Mouse (Mus musculus) hindbrain, embryonic 13.5 days (tissue): Measurements from ENCODE around the gene Mlycd. TPM values are rescaled to one million over a fixed set of nuclear protein-coding genes. Genes with fewer than 3 reads are reported as not detected.
A peak's percentile ranks its signal among the peaks of the same experiment; 100 is the strongest.

Experiments
- ATAC-seq: fragments of 200-750 bp; cut with Nextera tagmentation; 2 replicates; pipeline ENCODE4 v1.8.0; 2017; ENCODE audit warnings: moderate TSS enrichment; ENCODE audit not compliant: low FRiP score
- H3K27ac ChIP-seq: fragments of 300-500 bp; sonication (generic); 2 replicates; pipeline ENCODE4 v1.5.1; 2015; ENCODE audit warnings: inconsistent platforms, mild to moderate bottlenecking, moderate library complexity
- H3K27me3 ChIP-seq: fragments of 300-500 bp; sonication (generic); 2 replicates; pipeline ENCODE4 v1.6.1; 2015; ENCODE audit warnings: mild to moderate bottlenecking, inconsistent platforms
- H3K36me3 ChIP-seq: fragments of 300-500 bp; sonication (generic); 2 replicates; pipeline ENCODE4 v1.6.1; 2015; ENCODE audit warnings: mild to moderate bottlenecking, inconsistent platforms
- H3K4me1 ChIP-seq: fragments of 300-500 bp; sonication (generic); replicated peaks from 2 replicates; pipeline ENCODE4 v1.6.1; 2015; ENCODE audit warnings: inconsistent platforms
- H3K4me2 ChIP-seq: fragments of 300-500 bp; sonication (generic); 2 replicates; pipeline ENCODE4 v1.6.1; 2015; ENCODE audit warnings: inconsistent platforms, mild to moderate bottlenecking, moderate library complexity
- H3K4me3 ChIP-seq: fragments of 300-500 bp; sonication (generic); 2 replicates; pipeline ENCODE4 v1.5.1; 2015; ENCODE audit warnings: mild to moderate bottlenecking, inconsistent platforms
- H3K9ac ChIP-seq: fragments of 300-500 bp; sonication (generic); 2 replicates; pipeline ENCODE4 v1.6.1; 2015; ENCODE audit warnings: mild to moderate bottlenecking, inconsistent platforms
- H3K9me3 ChIP-seq: fragments of 300-500 bp; sonication (generic); 2 replicates; pipeline ENCODE4 v1.6.1; 2016; ENCODE audit warnings: inconsistent platforms
- WGBS: fragments of 180-500 bp; shearing (Covaris S2); methylation state at CpG from one replicate; pipeline ENCODE4 v1.1.7; 2015; 5-methylcytosine and 5-hydroxymethylcytosine counted together
- polyA plus RNA-seq: library from polyadenylated mRNA; unstranded; fragments of >200 nt; fragmentation: Nextera tagmentation; extraction: Ambion mirVana; gene quantifications from 2 replicates; pipeline ENCODE4 v1.2.1, GENCODE M21; 2015

The Mlycd gene
- polyA plus RNA-seq, 1 experiment from 2014 or later, result 14.8 TPM

GRCm38 (mm10) chr8:119426069-119426735 is 31.5 kb downstream of the Mlycd start:
- WGBS, result 88% methylated on average over 6 of the region's 6 CpGs
- Histone ChIP-seq H3K27me3 (no peaks in the 10 kb centered on the region), H3K27ac (peak overlapping the region; percentile 55; the same call in 1 of the 2 replicates), H3K4me1 (peaks cover 16% of the 10 kb centered on the region), H3K9ac (no peak overlapping the region), H3K4me3 (no peak overlapping the region), H3K4me2 (no peak overlapping the region), H3K9me3 (no peaks in the 10 kb centered on the region), H3K36me3 (no peaks in the 10 kb centered on the region)
- no peak for ATAC-seq

- Histone ChIP-seq H3K27ac (no peak overlapping the region), H3K9ac (no peak overlapping the region), H3K4me2 (no peak overlapping the region), H3K36me3 (no peaks in the 10 kb centered on the region), H3K4me1 (0 out of 2 replicates have a peak, but pooled peaks cover 3% of the 10 kb centered on the region), H3K9me3 (no peaks in the 10 kb centered on the region), H3K4me3 (no peak overlapping the region), H3K27me3 (no peaks in the 10 kb centered on the region)
- WGBS, result 82% methylated on average over 12 of the region's 12 CpGs
- ATAC-seq, result no peak
These were observed 33.1 kb downstream of the Mlycd start for GRCm38 (mm10) chr8:119427634-119428349.

DNA sequence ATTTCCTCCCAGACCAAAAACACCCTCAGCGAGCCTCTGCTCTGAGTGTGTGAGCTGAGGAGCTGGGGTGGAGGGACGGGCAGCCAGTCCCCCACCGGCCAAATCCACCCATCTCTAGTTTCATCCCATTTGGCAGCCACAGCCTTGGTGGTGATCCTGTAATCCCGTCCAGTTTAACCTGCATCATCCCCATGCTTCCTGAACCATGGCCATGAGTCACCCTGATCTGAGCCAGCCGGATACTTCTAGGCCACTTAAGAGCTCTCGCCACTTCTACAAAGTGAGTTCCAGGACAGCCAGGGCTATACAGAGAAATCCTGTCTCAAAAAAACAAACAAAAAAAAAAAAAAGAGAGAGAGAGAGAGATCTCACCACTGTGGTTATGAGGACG is 33.7 kb downstream of the Mlycd start:
- Histone ChIP-seq H3K9ac (no peak overlapping the region), H3K27me3 (no peaks in the 10 kb centered on the region), H3K4me2 (no peak overlapping the region), H3K4me3 (no peak overlapping the region), H3K36me3 (no peaks in the 10 kb centered on the region), H3K4me1 (0 out of 2 replicates have a peak, but pooled peaks cover 3% of the 10 kb centered on the region), H3K9me3 (no peaks in the 10 kb centered on the region), H3K27ac (no peak overlapping the region)
- WGBS, result 75% methylated on average over 7 of the region's 7 CpGs
- ATAC-seq, result no peak

DNA sequence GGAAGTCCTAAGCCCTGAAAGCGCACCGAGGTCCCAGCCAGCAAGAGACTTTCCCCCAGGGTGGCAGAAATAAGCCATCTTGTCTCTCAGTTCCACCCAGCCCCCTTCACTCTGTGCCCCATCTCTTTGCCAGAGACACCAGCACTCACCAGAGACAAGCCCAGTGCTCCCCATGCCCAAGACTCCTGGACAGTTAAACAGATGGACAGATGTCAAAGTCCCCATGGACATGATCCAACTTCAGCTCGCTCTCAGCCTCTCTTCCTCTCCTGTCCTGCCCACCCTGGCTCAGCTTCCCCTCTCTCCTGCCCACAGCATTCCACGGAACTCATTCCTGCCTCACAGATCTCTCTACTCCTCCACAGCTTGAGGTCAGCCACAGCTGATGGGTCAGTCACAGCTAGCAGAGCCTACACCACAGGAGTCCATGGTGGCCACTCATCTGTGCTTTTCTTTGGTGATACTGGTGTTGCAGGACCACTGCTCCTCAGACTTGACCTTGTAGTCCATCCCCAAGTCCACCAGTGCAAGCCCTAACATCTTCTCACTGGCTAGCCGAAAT is 34.2 kb downstream of the Mlycd start:
- ATAC-seq, result no peak
- Histone ChIP-seq H3K9me3 (no peaks in the 10 kb centered on the region), H3K27ac (no peak overlapping the region), H3K27me3 (no peaks in the 10 kb centered on the region), H3K4me2 (no peak overlapping the region), H3K9ac (no peak overlapping the region), H3K36me3 (no peaks in the 10 kb centered on the region), H3K4me3 (no peak overlapping the region), H3K4me1 (no peaks in the 10 kb centered on the region)
- WGBS, result 78% methylated on average over 5 of the region's 5 CpGs

GRCm38 (mm10) chr8:119429552-119429951 is 34.9 kb downstream of the Mlycd start:
- H3K9me3 ChIP-seq, result no peaks in the 10 kb centered on the region
- no peak overlapping the region for H3K4me3 ChIP-seq
- no peaks in the 10 kb centered on the region for H3K4me1 ChIP-seq
- H3K27ac ChIP-seq, result no peak overlapping the region
- no peak overlapping the region for H3K4me2 ChIP-seq
- WGBS, result 84% methylated on average over 3 of the region's 3 CpGs
- ATAC-seq, result no peak
- H3K36me3 ChIP-seq, result no peaks in the 10 kb centered on the region
- no peak overlapping the region for H3K9ac ChIP-seq
- H3K27me3 ChIP-seq, result no peaks in the 10 kb centered on the region

- no peak overlapping the region for H3K9ac ChIP-seq
- H3K4me3 ChIP-seq, result no peak overlapping the region
- H3K4me1 ChIP-seq, result no peaks in the 10 kb centered on the region
- no peak overlapping the region for H3K27ac ChIP-seq
- no peaks in the 10 kb centered on the region for H3K27me3 ChIP-seq
- H3K9me3 ChIP-seq, result no peaks in the 10 kb centered on the region
- H3K4me2 ChIP-seq, result no peak overlapping the region
- ATAC-seq, result no peak
- WGBS, result 80% methylated on average over 8 of the region's 8 CpGs
- H3K36me3 ChIP-seq, result no peaks in the 10 kb centered on the region
These were observed 35.6 kb downstream of the Mlycd start for GRCm38 (mm10) chr8:119430250-119430649.

GRCm38 (mm10) chr8:119430690-119431089 is 36.0 kb downstream of the Mlycd start:
- Histone ChIP-seq H3K27ac (no peak overlapping the region), H3K4me1 (no peaks in the 10 kb centered on the region), H3K9ac (no peak overlapping the region), H3K4me2 (no peak overlapping the region), H3K36me3 (no peaks in the 10 kb centered on the region), H3K4me3 (no peak overlapping the region), H3K27me3 (no peaks in the 10 kb centered on the region), H3K9me3 (no peaks in the 10 kb centered on the region)
- 88% methylated on average over 7 of the region's 7 CpGs for WGBS
- no peak for ATAC-seq

DNA sequence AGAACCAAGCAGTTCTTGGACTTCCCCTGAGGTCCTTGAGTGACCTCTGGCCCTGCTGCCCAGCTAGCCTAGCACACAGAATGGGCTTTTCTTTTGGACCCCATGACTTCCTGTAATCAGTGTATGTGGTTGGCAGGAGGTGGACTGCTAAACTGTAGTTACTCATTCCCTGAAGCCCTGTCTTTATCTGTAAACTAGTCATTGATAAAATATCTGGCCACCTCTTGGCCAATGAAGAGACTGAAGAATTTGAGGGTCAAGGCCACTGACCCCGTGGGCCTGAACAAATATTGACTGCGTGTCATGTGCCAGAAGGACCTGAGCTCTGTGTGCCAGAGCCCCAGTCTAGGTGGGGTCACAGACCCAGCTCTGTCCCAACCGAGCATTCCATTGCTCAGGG is 37.7 kb downstream of the Mlycd start:
- H3K27me3 ChIP-seq, result no peaks in the 10 kb centered on the region
- ATAC-seq, result no peak

GRCm38 (mm10) chr8:119433582-119434174 is 39.0 kb downstream of the Mlycd start, which contains the start of gene Osgin1:
Gene Osgin1, plus strand, starts transcription at chr8:119434124.
- Histone ChIP-seq H3K9ac (no peak within 1 kb of the TSS), H3K4me1 (peaks cover 9% of the 10 kb centered on the region), H3K27ac (no peak within 1 kb of the TSS), H3K4me2 (no peak within 1 kb of the TSS), H3K27me3 (no peaks in the 10 kb centered on the region), H3K4me3 (no peak within 1 kb of the TSS), H3K36me3 (no peaks in the 10 kb centered on the region), H3K9me3 (no peaks in the 10 kb centered on the region)
- ATAC-seq, result no peak
- 90% methylated on average over 13 of the region's 13 CpGs for WGBS

More for the DNA sequence above, 37.7 kb downstream of the Mlycd start:
- Histone ChIP-seq H3K4me1 (peaks cover 7% of the 10 kb centered on the region), H3K4me3 (no peak overlapping the region), H3K4me2 (no peak overlapping the region), H3K27ac (no peak overlapping the region), H3K9ac (no peak overlapping the region), H3K9me3 (no peaks in the 10 kb centered on the region), H3K36me3 (no peaks in the 10 kb centered on the region)
- 57% methylated on average over 3 of the region's 3 CpGs for WGBS

DNA sequence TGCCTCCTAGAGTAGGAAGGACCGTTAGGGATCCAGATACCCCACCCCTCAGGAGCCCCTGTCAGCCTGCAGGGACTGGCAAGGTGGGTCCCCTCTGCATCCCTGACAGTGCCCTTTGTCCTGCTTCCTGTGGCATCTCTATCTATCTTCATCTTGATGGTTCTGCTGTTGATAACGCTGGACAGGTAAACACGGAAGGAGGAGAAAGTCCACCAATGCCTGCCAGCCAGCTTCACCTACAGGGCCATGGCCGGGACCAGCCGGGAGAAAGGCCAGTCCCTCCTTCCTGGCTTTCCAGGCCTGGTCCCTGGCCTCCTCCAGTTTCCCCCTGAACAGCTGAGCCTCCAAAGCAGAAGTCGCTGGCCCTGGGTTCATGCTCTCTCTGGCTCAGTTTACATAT is 39.9 kb downstream of the Mlycd start:
- Histone ChIP-seq H3K9me3 (no peaks in the 10 kb centered on the region), H3K27ac (no peak overlapping the region), H3K27me3 (no peaks in the 10 kb centered on the region), H3K4me3 (no peak overlapping the region), H3K36me3 (no peaks in the 10 kb centered on the region), H3K4me2 (no peak overlapping the region), H3K9ac (no peak overlapping the region), H3K4me1 (peaks cover 14% of the 10 kb centered on the region)
- no peak for ATAC-seq
- 79% methylated on average over 6 of the region's 6 CpGs for WGBS

DNA sequence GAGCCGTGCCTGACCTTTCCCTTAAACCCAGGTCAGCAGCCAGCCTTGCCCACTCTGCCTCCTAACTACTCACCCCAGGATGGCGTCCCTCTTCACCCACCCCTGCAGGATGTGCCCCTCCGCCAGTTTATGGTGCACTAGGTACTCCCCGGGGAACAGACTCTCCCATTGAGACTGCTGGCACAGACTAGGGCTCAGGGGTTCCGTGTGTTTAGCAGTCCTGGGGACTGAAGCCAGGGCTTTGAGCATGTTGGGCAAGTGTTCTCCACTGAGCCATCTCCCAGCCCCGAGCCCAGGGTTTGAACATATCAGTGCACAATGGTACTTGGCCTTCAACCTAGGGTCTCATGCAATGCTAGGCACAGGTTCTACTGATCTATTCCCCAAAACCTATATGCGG is 40.8 kb downstream of the Mlycd start:
- Histone ChIP-seq H3K4me2 (no peak overlapping the region), H3K27me3 (no peaks in the 10 kb centered on the region), H3K9me3 (no peaks in the 10 kb centered on the region), H3K36me3 (no peaks in the 10 kb centered on the region), H3K4me3 (no peak overlapping the region), H3K9ac (no peak overlapping the region), H3K27ac (no peak overlapping the region), H3K4me1 (peaks cover 24% of the 10 kb centered on the region)
- no peak for ATAC-seq
- WGBS, result 86% methylated on average over 7 of the region's 7 CpGs

DNA sequence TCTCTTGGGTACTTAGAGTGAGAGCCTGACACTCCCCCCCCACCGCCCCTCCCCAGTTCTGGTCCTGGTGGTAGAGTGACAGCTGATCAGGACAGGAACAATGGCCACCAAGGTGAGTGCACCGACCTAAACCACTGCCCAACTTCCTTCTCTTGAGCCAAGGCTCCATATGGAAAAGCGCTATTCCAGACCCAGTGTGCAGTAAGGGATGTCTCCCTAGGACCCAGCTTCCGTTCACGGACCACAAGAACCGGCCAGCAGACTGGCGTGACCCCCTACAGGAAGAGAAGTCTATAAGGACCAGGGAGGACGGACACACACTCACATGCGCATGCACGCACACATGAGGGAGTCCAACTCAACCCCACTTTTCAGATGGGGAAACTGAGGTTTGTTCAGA is 41.7 kb downstream of the Mlycd start:
- Histone ChIP-seq H3K4me3 (no peak overlapping the region), H3K4me2 (no peak overlapping the region), H3K4me1 (peaks cover 31% of the 10 kb centered on the region), H3K36me3 (no peaks in the 10 kb centered on the region), H3K27ac (no peak overlapping the region), H3K9me3 (no peaks in the 10 kb centered on the region), H3K27me3 (0 out of 2 replicates have a peak, but pooled peaks cover 1% of the 10 kb centered on the region), H3K9ac (no peak overlapping the region)
- 88% methylated on average over 10 of the region's 10 CpGs for WGBS
- no peak for ATAC-seq
